Mouse (Mus musculus) E14TG2a.4 (cell line): ENCODE measurements around the gene Usp1.

Experiments used
- CTCF ChIP-seq: conservative IDR thresholded peaks from 2 replicates; pipeline ENCODE4 v1.5.1; 2014; ENCODE audit warnings: low read length
- NANOG ChIP-seq: IDR thresholded peaks from 2 replicates; pipeline ENCODE4 v1.6.1; 2014; ENCODE audit warnings: borderline replicate concordance, low read length, mixed read lengths
- POU5F1 ChIP-seq: IDR thresholded peaks from 2 replicates; pipeline ENCODE4 v1.6.1; 2014; ENCODE audit warnings: low read length, borderline replicate concordance

DNA sequence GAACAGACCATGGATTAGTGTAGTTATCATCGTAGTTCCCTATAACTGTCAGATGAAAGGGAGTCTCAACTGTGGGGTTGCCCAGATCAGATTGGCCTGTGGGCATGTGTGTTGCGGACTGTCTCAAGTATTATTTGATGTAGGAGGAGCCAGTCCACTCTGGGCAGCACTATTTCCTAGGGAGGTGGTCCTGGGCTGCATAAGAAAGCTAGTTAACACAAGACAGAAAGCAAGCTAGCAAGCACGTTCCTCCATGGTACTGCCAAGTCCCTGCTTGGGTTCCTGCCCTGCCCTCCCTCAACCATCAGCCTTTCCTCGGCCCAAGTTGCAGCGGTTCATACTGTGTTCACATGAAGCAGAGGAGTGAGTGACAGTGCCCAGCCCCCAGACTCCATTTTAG lies 13.4 kb upstream of the Usp1 start:
- TF ChIP-seq CTCF (no peak), NANOG (no peak), POU5F1 (no peak)
